Mouse (Mus musculus) forebrain, embryonic 11.5 days (tissue): ENCODE results near the gene Klhl23. TPM values are rescaled to one million over a fixed set of nuclear protein-coding genes. Genes with fewer than 3 reads are reported as not detected.

Source experiments
- ATAC-seq: fragments of 200-750 bp; cut with Nextera tagmentation; replicated peaks from 2 replicates; pipeline ENCODE4 v1.8.0; 2017; ENCODE audit warnings: moderate TSS enrichment; ENCODE audit not compliant: low FRiP score
- DNase-seq: peaks from one replicate; pipeline ENCODE4 v3.0.0-alpha.2; 2017; ENCODE audit warnings: low spot score
- H3K27ac ChIP-seq: fragments of 300-500 bp; sonication (generic); 2 replicates; pipeline ENCODE4 v1.5.1; 2014; ENCODE audit warnings: low read depth, low read length
- H3K27me3 ChIP-seq: fragments of 300-500 bp; sonication (generic); 2 replicates; pipeline ENCODE4 v1.6.1; 2014; ENCODE audit warnings: mild to moderate bottlenecking, low read length, mixed read lengths; ENCODE audit not compliant: control insufficient read depth, insufficient read depth
- H3K36me3 ChIP-seq: fragments of 300-500 bp; sonication (generic); 2 replicates; pipeline ENCODE4 v1.6.1; 2014; ENCODE audit warnings: mild to moderate bottlenecking, low read length, moderate library complexity, mixed read lengths; ENCODE audit not compliant: control insufficient read depth, insufficient read depth
- H3K4me1 ChIP-seq: fragments of 300-500 bp; sonication (generic); replicated peaks from 2 replicates; pipeline ENCODE4 v1.6.1; 2014; ENCODE audit warnings: low read length, mixed read lengths; ENCODE audit not compliant: control insufficient read depth, insufficient read depth
- H3K4me2 ChIP-seq: fragments of 300-500 bp; sonication (generic); 2 replicates; pipeline ENCODE4 v1.6.1; 2014; ENCODE audit warnings: low read depth, mild to moderate bottlenecking, low read length, moderate library complexity, mixed read lengths; ENCODE audit not compliant: severe bottlenecking
- H3K4me3 ChIP-seq: fragments of 300-500 bp; sonication (generic); 2 replicates; pipeline ENCODE4 v1.5.1; 2014; ENCODE audit warnings: low read depth, low read length
- H3K9ac ChIP-seq: fragments of 300-500 bp; sonication (generic); 2 replicates; pipeline ENCODE4 v1.6.1; 2014; ENCODE audit warnings: low read length
- H3K9me3 ChIP-seq: fragments of 300-500 bp; sonication (generic); 2 replicates; pipeline ENCODE4 v1.6.1; 2016; ENCODE audit warnings: low read length, mixed read lengths; ENCODE audit not compliant: control insufficient read depth
- WGBS: fragments of 180-500 bp; shearing (Covaris S2); extraction: QIAGEN DNeasy Blood & Tissue Kit; methylation state at CpG from one replicate; pipeline ENCODE4 v1.1.7; 2014; 5-methylcytosine and 5-hydroxymethylcytosine counted together
- polyA plus RNA-seq: library from polyadenylated mRNA; unstranded; fragments of >200 nt; fragmentation: Nextera tagmentation; extraction: Ambion mirVana; gene quantifications from 2 replicates; pipeline ENCODE4 v1.2.1, GENCODE M21; 2014

The Klhl23 gene
- polyA plus RNA-seq, 1 experiment from 2014 or later, result 36.3 TPM

GRCm38 (mm10) chr2:69861485-69862091 is 39.8 kb downstream of the Klhl23 start, which contains the start of gene Ssb:
Gene Ssb, plus strand, starts transcription at chr2:69861562.
- under 1% methylated on average over 64 of the region's 66 CpGs for WGBS
- peak within 1 kb of the TSS; percentile 99 for H3K9ac ChIP-seq
- DNase-seq (peak; percentile 96), ATAC-seq (peak; percentile 96)
- H3K4me3 ChIP-seq, result peak within 1 kb of the TSS; percentile 99
- peak within 1 kb of the TSS; percentile 76 for H3K27ac ChIP-seq
- H3K27me3 ChIP-seq, result no peaks in the 10 kb centered on the region
- peaks cover 2% of the 10 kb centered on the region; the same call in 1 of the 2 replicates for H3K36me3 ChIP-seq
- peak within 1 kb of the TSS; percentile 80 for H3K4me2 ChIP-seq
- H3K4me1 ChIP-seq, result no peaks in the 10 kb centered on the region
- no peaks in the 10 kb centered on the region for H3K9me3 ChIP-seq

DNA sequence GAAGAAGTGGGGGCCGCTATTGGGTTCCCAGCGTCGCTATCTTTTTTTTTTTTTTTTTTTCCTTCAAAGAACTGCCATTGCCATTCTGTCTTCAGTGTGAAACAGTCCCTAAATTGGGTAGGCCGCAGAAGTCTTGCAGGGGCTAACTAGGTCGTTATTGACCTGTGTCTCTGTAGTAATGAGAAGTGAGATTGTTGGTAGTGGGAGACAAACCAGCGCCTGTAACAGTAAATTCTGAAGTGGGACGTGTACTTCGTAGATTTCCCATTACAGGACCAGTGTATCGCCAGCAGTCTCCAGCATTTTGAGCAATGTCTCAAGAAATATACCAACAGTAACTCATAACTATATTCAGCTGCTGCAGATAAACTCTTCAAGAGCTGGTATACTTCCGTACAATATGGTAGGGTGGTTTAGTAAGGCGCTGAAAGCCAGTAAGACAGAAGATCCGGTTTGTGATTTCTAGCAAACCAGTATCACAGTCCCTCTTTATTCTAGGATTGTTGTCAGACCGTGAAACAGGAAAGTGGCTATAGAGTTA is 40.4 kb downstream of the Klhl23 start:
- ATAC-seq (no peak), DNase-seq (no peak)
- Histone ChIP-seq H3K9ac (peak overlapping the region; percentile 99), H3K4me1 (no peaks in the 10 kb centered on the region), H3K36me3 (peaks cover 2% of the 10 kb centered on the region; the same call in 1 of the 2 replicates), H3K27me3 (no peaks in the 10 kb centered on the region), H3K9me3 (no peaks in the 10 kb centered on the region), H3K27ac (no peak overlapping the region), H3K4me2 (peak overlapping the region; percentile 80), H3K4me3 (peak overlapping the region; percentile 99)
- WGBS, result 7% methylated on average over 13 of the region's 13 CpGs

DNA sequence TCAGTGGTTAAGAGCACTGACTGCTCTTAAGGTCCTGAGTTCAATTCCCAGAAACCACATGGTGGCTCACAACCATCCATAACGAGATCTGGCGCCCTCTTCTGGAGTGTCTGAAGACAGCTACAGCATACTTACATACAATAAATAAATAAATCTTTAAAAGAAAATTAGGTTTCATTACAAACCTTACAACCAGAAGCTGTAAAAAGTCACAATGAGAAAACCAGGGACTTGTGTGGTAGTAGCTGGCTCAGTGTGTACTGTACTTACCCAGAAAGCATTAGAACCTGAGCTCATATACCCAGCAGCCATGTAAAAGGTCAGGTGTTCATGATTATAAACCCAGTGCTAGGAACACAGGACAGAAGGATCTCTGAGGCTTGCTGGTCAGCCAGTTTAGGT is 62.2 kb downstream of the Klhl23 start:
- Histone ChIP-seq H3K27ac (no peak overlapping the region), H3K9me3 (no peaks in the 10 kb centered on the region), H3K4me3 (no peak overlapping the region), H3K4me2 (no peak overlapping the region), H3K27me3 (no peaks in the 10 kb centered on the region), H3K9ac (no peak overlapping the region), H3K36me3 (no peaks in the 10 kb centered on the region), H3K4me1 (peaks cover 2% of the 10 kb centered on the region; the same call in 1 of the 2 replicates)
- WGBS, result 75% methylated on average over 2 of the region's 2 CpGs
- DNase-seq, result no peak
- ATAC-seq, result no peak

GRCm38 (mm10) chr2:69884581-69884980 is 62.8 kb downstream of the Klhl23 start:
- Histone ChIP-seq H3K9me3 (no peaks in the 10 kb centered on the region), H3K4me1 (peaks cover 2% of the 10 kb centered on the region; the same call in 1 of the 2 replicates), H3K36me3 (no peaks in the 10 kb centered on the region), H3K27me3 (no peaks in the 10 kb centered on the region), H3K4me2 (peak overlapping the region; percentile 61), H3K27ac (no peak overlapping the region), H3K9ac (peak overlapping the region; percentile 63), H3K4me3 (peak overlapping the region; percentile 45)
- no peak for ATAC-seq
- 63% methylated on average over 6 of the region's 6 CpGs for WGBS
- no peak for DNase-seq

DNA sequence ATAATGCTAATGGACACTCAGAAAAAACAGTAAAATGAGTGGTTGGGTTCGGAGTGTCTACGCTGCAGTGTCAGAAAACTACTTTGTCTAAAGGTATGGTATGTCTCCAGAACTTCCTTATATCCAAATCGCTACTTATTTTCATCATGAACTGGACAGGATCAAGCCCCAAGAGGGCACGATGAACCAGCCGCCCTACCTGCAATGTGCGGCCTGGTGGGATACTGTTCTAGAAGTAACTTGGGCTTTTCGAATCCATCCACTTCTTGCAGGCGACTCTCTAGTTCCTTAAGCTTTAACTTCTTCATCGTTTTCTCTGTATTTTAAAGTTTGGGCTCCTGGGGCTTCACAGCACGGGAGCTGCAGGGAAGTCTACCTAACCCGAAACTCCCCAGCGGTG is 63.3 kb downstream of the Klhl23 start:
- peak overlapping the region; percentile 45 for H3K4me3 ChIP-seq
- H3K27ac ChIP-seq, result no peak overlapping the region
- ATAC-seq (peak; percentile 51; the same call in 1 of the 2 replicates), DNase-seq (no peak)
- peak overlapping the region; percentile 63 for H3K9ac ChIP-seq
- no peaks in the 10 kb centered on the region for H3K27me3 ChIP-seq
- H3K4me2 ChIP-seq, result peak overlapping the region; percentile 61
- no peaks in the 10 kb centered on the region for H3K9me3 ChIP-seq
- peaks cover 2% of the 10 kb centered on the region; the same call in 1 of the 2 replicates for H3K4me1 ChIP-seq
- H3K36me3 ChIP-seq, result no peaks in the 10 kb centered on the region
- 7% methylated on average over 12 of the region's 12 CpGs for WGBS

DNA sequence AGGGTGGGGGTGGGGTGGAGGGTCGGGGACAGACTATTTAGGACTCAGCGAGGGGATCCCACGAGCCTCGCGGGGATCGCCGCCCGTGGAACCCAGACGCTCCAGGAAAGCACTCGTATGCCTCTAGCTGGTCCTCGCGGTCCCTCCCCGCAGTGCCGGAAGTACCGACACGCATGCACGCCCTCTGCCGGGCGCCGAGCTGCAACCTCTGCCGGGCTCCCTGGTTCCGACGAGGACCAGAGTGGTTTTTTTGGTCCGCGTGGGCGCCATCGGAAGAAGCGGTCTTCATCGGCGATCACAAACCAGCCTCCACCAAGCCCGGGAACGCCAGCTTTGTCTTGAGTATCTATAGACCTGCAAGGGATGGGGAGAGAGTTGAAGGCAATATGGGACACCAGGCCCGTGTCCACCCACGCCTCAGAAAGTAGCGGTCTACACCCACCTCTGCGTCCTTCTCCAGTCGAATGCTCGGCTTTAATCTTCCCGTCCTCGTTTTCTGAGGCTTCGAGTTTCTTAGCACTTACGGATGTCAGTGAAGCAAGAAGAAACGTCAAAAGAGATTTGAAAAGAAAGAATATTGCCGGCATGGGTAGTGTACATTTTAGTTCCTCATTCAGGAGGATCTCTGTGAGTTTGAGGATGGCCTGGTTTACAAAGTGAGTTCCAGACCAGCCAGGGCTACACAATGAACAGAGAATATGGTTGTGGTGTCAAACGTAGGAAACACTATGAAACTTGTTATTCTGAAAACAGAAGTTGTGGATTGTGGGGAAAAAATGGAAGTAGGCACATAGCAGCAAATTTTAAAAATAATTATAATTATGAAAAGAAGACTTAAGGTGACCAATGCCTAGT is 63.9 kb downstream of the Klhl23 start, which contains the start of gene Mettl5:
TSS of gene Mettl5 (minus strand) at position 165 of the 855 bp plus-strand sequence.
- Histone ChIP-seq H3K9me3 (no peaks in the 10 kb centered on the region), H3K4me1 (peaks cover 2% of the 10 kb centered on the region; the same call in 1 of the 2 replicates), H3K27ac (no peak within 1 kb of the TSS), H3K4me2 (peak within 1 kb of the TSS; percentile 61), H3K4me3 (peak within 1 kb of the TSS; percentile 45), H3K9ac (peak within 1 kb of the TSS; percentile 63), H3K36me3 (no peaks in the 10 kb centered on the region), H3K27me3 (no peaks in the 10 kb centered on the region)
- WGBS, result 2% methylated on average over 45 of the region's 45 CpGs
- DNase-seq (peak; percentile 92), ATAC-seq (peak; percentile 94)

Other genes with a start within 250 kb of the Klhl23 start
- gene Lrp2, start 235.9 kb upstream of the Klhl23 start, polyA plus RNA-seq, result 3.0 and 3.1 TPM in 2 replicates
- gene Bbs5, start 174.8 kb upstream of the Klhl23 start, polyA plus RNA-seq, result 11.0 and 18.8 TPM in 2 replicates
- 0.13 and 0.15 TPM in 2 replicates for gene Klhl41, start 151.8 kb upstream of the Klhl23 start, polyA plus RNA-seq
- gene Fastkd1, start 108.4 kb upstream of the Klhl23 start, polyA plus RNA-seq, result 22.3 and 22.7 TPM in 2 replicates
- 135 and 146 TPM in 2 replicates for gene Ppig, start 99.4 kb upstream of the Klhl23 start, polyA plus RNA-seq
- gene Ccdc173, start 32.4 kb upstream of the Klhl23 start, polyA plus RNA-seq, result 4.2 and 4.8 TPM in 2 replicates
- 34.5 and 39.1 TPM in 2 replicates for gene Phospho2, start 32.3 kb upstream of the Klhl23 start, polyA plus RNA-seq
- 405 and 430 TPM in 2 replicates for gene Ssb, start 39.6 kb downstream of the Klhl23 start, polyA plus RNA-seq
- gene Mettl5, start 63.7 kb downstream of the Klhl23 start, polyA plus RNA-seq, result 43.1 and 45.1 TPM in 2 replicates
- gene Ubr3, start 75.3 kb downstream of the Klhl23 start, polyA plus RNA-seq, result 14.0 and 19.6 TPM in 2 replicates
- gene Myo3b, start 217.2 kb downstream of the Klhl23 start, polyA plus RNA-seq, result 0.07 TPM in 1 of 2 replicates, not detected in the other